Mouse (Mus musculus): ENCODE measurements around the gene Scaf11. TPM values are rescaled to one million over a fixed set of nuclear protein-coding genes. Genes with fewer than 3 reads are reported as not detected.
A peak's percentile ranks its signal among the peaks of the same experiment; 100 is the strongest.

Scaf11 gene
- polyA plus RNA-seq, 1 experiment from 2014 or later = 87.4 TPM

DNA sequence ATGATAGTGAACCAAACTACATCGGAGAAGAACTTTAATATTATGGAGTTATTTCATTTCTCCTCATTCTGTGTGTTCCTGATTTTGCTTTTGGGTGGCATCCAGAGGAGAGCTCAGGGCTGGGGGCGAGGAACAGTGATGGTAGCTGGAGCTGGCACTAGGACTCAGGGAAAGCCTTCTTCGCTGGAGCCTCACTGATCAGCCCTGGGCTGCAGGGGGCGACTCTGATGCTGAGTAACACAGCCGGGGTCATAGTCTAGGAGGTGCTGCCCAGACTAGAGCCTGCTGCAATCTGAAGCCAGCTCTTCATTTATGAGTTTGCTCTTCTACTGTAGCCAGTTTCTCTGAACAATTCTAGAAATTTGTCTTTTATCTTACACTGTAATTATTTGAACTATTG lies 87.5 kb downstream of the Scaf11 start:
- ChIA-PET CTCF (interaction anchor here (1.2 to 1.9 kb wide), 2 partner anchors 15 to 18 kb away, joined by 6 to 11 read pairs; no protein-coding TSS in a partner anchor), POLR2A (no interaction called here)
- no peaks in the 10 kb centered on the region for H3K27me3 ChIP-seq
- ATAC-seq = no peak
- no peak for DNase-seq (ENCODE audit: low read depth, low spot score)
- no peak for TF ChIP-seq CTCF (IDR thresholded peaks at IDR 0.05)
- in situ Hi-C loops (cut with MboI; ENCODE audit: low pct_unique_long_range_greater_than_20kb) = no loop called here

- H3K27me3 ChIP-seq = no peaks in the 10 kb centered on the region
- no peak for ATAC-seq
- POLR2A ChIA-PET = no interaction called here
- TF ChIP-seq CTCF (IDR thresholded peaks at IDR 0.05) = no peak
- no peak for DNase-seq (ENCODE audit: low read depth, low spot score)
- CTCF ChIA-PET = interaction anchor here (1.9 kb wide), 1 partner anchor 14 kb away, joined by 11 read pairs; no protein-coding TSS in a partner anchor
- in situ Hi-C loops (cut with MboI; ENCODE audit: low pct_unique_long_range_greater_than_20kb) = no loop called here
Observed at GRCm38 (mm10) chr15:96372628-96373027, 88.0 kb downstream of the Scaf11 start.

GRCm38 (mm10) chr15:96371311-96371710 lies 89.3 kb downstream of the Scaf11 start:
- POLR2A ChIA-PET = no interaction called here
- ATAC-seq (no peak), DNase-seq (ENCODE audit: low read depth, low spot score) (no peak)
- CTCF ChIA-PET = no interaction called here
- in situ Hi-C loops (cut with MboI; ENCODE audit: low pct_unique_long_range_greater_than_20kb) = no loop called here
- H3K27me3 ChIP-seq = no peaks in the 10 kb centered on the region
- TF ChIP-seq CTCF (IDR thresholded peaks at IDR 0.05) = no peak

DNA sequence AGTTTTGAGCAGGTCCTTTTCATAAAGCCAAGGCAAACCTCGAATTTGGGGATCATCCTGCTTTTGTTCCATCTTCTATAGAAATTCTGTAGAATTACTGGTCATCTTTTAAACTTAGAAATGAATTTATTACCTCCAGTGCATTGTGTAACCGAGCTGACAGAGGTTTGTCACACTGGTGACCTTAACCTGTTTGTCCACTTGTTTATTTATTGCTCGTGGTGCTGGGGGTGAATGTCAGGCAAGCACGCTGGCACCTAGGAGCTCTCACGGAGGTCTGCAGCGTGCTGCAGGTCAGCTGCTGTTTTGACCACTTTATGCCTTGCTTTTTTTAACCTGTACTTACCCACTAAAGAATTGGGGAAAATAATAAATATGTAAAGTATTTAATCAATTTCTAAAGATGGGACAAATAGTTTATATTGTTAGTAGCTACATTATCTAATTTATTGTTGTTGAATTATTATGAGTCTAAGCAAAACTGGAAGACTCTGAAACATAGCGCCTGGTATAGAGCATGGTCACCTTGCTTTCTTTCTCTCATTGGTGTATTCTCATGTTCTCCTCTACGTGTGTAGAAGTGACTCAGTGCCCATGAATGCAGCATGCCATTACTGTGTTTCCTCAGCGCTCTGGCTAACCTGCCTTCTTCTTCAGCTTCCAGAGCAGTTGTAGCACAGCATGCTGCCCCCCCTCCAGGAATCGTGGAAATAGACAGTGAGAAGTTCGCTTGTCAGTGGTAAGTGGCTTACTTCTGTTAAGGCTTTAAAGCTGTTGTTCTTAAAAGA lies 94.3 kb downstream of the Scaf11 start:
- TF ChIP-seq CTCF (IDR thresholded peaks at IDR 0.05) = no peak
- ATAC-seq = peak; percentile 60
- no peaks in the 10 kb centered on the region for H3K27me3 ChIP-seq
- ChIA-PET CTCF (interaction anchor here (0.8 to 2.3 kb wide), 3 partner anchors 15 to 36 kb away, joined by 3 to 6 read pairs (median 5); no protein-coding TSS in a partner anchor), POLR2A (interaction anchor here (0.8 kb wide), 1 partner anchor 83 kb away, joined by 5 read pairs; no protein-coding TSS in a partner anchor)
- DNase-seq (ENCODE audit: low read depth, low spot score) = no peak
- in situ Hi-C loops (cut with MboI; ENCODE audit: low pct_unique_long_range_greater_than_20kb) = no loop called here

GRCm38 (mm10) chr15:96365351-96365750 lies 95.3 kb downstream of the Scaf11 start:
- ChIA-PET CTCF (interaction anchor here (0.8 to 2.3 kb wide), 4 partner anchors 11 to 37 kb away, joined by 3 to 6 read pairs (median 5); no protein-coding TSS in a partner anchor), POLR2A (no interaction called here)
- ATAC-seq (no peak), DNase-seq (ENCODE audit: low read depth, low spot score) (no peak)
- no peaks in the 10 kb centered on the region for H3K27me3 ChIP-seq
- no peak for TF ChIP-seq CTCF (IDR thresholded peaks at IDR 0.05)
- in situ Hi-C loops (cut with MboI; ENCODE audit: low pct_unique_long_range_greater_than_20kb) = no loop called here

Other genes with a start within 250 kb of the Scaf11 start
- gene Arid2, start 173.3 kb downstream of the Scaf11 start, polyA plus RNA-seq (2021) = 31.6 TPM
- gene Slc38a1, start 182.1 kb upstream of the Scaf11 start, polyA plus RNA-seq (2021) = 11.3 TPM
- 148 TPM for gene Slc38a2, start 238.9 kb upstream of the Scaf11 start, polyA plus RNA-seq (2021)